Mouse (Mus musculus) CH12.LX (cell line): ENCODE measurements around the gene Nt5c. TPM values are rescaled to one million over a fixed set of nuclear protein-coding genes. Genes with fewer than 3 reads are reported as not detected.
"Not testable (repeated sequence)": the region's sequence is repeated elsewhere in the genome, so short reads cannot be mapped to it uniquely, and the experiment has no call there.

ENCODE experiments used
- DNase-seq: peaks from one replicate; pipeline ENCODE4 v3.0.0-alpha.2; 2013; ENCODE audit errors: extremely low read depth
- H3K27ac ChIP-seq: 2 replicates; pipeline ENCODE4 v1.5.1; 2012; ENCODE audit warnings: low read depth, mild to moderate bottlenecking, control low read depth, moderate library complexity; ENCODE audit not compliant: insufficient read depth
- H3K27me3 ChIP-seq: replicated peaks from 2 replicates; pipeline ENCODE3; 2012; ENCODE audit warnings: inconsistent platforms
- H3K36me3 ChIP-seq, 2 experiments: replicated peaks in 1 of 2; 2 replicates each; pipeline versions ENCODE3 to v1.6.1; 2012; ENCODE audit warnings: inconsistent platforms in 1 of 2, low read length in 1 of 2, mild to moderate bottlenecking in 1 of 2, mixed read lengths in 1 of 2, moderate library complexity in 1 of 2; ENCODE audit not compliant: control insufficient read depth in 1 of 2, insufficient read depth in 1 of 2
- H3K4me1 ChIP-seq, 2 experiments: 2 replicates each; pipeline ENCODE4 v1.6.1; 2012; ENCODE audit warnings: inconsistent platforms in 1 of 2, moderate library complexity in 1 of 2; ENCODE audit not compliant: insufficient read depth in 2 of 2, control insufficient read depth in 1 of 2
- H3K4me2 ChIP-seq: 2 replicates; pipeline ENCODE4 v1.6.1; 2012; ENCODE audit warnings: low read depth, mild to moderate bottlenecking, control low read depth; ENCODE audit not compliant: poor library complexity, insufficient read depth, severe bottlenecking
- H3K4me3 ChIP-seq, 3 experiments: fragments of 150-350 bp in 1 of 3; sonication (generic) in 1 of 3; replicated peaks in 1 of 3; 2 replicates each; pipeline versions ENCODE3 to v1.5.1; 2011 to 2012; ENCODE audit warnings: low read depth in 2 of 3, low read length in 2 of 3, mild to moderate bottlenecking in 2 of 3, moderate library complexity in 2 of 3, control low read depth in 1 of 3, improper control_type of control experiment in 1 of 3, inconsistent platforms in 1 of 3, mixed read lengths in 1 of 3; ENCODE audit not compliant: poor library complexity in 1 of 3
- H3K79me2 ChIP-seq: replicated peaks from 2 replicates; pipeline ENCODE4 v1.6.1; 2012; ENCODE audit warnings: mild to moderate bottlenecking, moderate library complexity; ENCODE audit not compliant: control insufficient read depth, poor library complexity, insufficient read depth, severe bottlenecking; ENCODE audit errors: extremely low read depth
- H3K9ac ChIP-seq: 2 replicates; pipeline ENCODE4 v1.6.1; 2012; ENCODE audit warnings: low read depth, mild to moderate bottlenecking, control low read depth, moderate library complexity; ENCODE audit not compliant: insufficient read depth
- H3K9me3 ChIP-seq: replicated peaks from 2 replicates; pipeline ENCODE3; 2012; ENCODE audit warnings: low read length, inconsistent platforms, mixed read lengths
- CHD2 ChIP-seq: IDR thresholded peaks from 2 replicates; pipeline ENCODE4 v1.6.1; 2011; ENCODE audit warnings: low read length, improper control_type of control experiment
- CTCF ChIP-seq, 2 experiments: IDR thresholded peaks in 1 of 2; conservative IDR thresholded peaks in 1 of 2; 2 replicates each; pipeline ENCODE4 v1.5.1; 2011 to 2012; ENCODE audit warnings: low read depth in 2 of 2, low read length in 2 of 2, improper control_type of control experiment in 1 of 2, inconsistent platforms in 1 of 2, mild to moderate bottlenecking in 1 of 2, moderate library complexity in 1 of 2
- E2F4 ChIP-seq: IDR thresholded peaks from 2 replicates; pipeline ENCODE4 v1.6.1; 2011; ENCODE audit warnings: low read depth, low read length, improper control_type of control experiment; ENCODE audit not compliant: insufficient replicate concordance
- GABPA ChIP-seq: IDR thresholded peaks from 2 replicates; pipeline ENCODE4 v1.6.1; 2012; ENCODE audit warnings: low read depth, low read length, improper control_type of control experiment, inconsistent platforms; ENCODE audit not compliant: insufficient replicate concordance
- HCFC1 ChIP-seq: IDR thresholded peaks from 2 replicates; pipeline ENCODE4 v1.6.1; 2012; ENCODE audit warnings: low read depth, mild to moderate bottlenecking, inconsistent platforms, low read length, improper control_type of control experiment
- JUN ChIP-seq: IDR thresholded peaks from 2 replicates; pipeline ENCODE4 v1.6.1; 2011; ENCODE audit warnings: low read depth, mild to moderate bottlenecking, low read length, improper control_type of control experiment, moderate library complexity; ENCODE audit not compliant: insufficient read depth
- JUND ChIP-seq: conservative IDR thresholded peaks from 2 replicates; pipeline ENCODE4 v1.6.1; 2011; ENCODE audit warnings: low read depth, low read length, improper control_type of control experiment
- KAT2A ChIP-seq: IDR thresholded peaks from 2 replicates; pipeline ENCODE4 v1.6.1; 2012; ENCODE audit warnings: low read length, improper control_type of control experiment, inconsistent platforms; ENCODE audit not compliant: insufficient replicate concordance
- MAZ ChIP-seq: IDR thresholded peaks from 2 replicates; pipeline ENCODE4 v1.6.1; 2012; ENCODE audit warnings: low read depth, mild to moderate bottlenecking, inconsistent platforms, low read length, improper control_type of control experiment, moderate library complexity
- MYC ChIP-seq: IDR thresholded peaks from 2 replicates; pipeline ENCODE4 v1.6.1; 2011; ENCODE audit warnings: low read depth, mild to moderate bottlenecking, improper control_type of control experiment, low read length
- POLR2A ChIP-seq: IDR thresholded peaks from 2 replicates; pipeline ENCODE4 v1.6.1; 2011; ENCODE audit warnings: low read depth, mild to moderate bottlenecking, improper control_type of control experiment, low read length
- SIN3A ChIP-seq: IDR thresholded peaks from 2 replicates; pipeline ENCODE4 v1.6.1; 2012; ENCODE audit warnings: low read length, improper control_type of control experiment, inconsistent platforms
- TBP ChIP-seq: conservative IDR thresholded peaks from 2 replicates; pipeline ENCODE4 v1.6.1; 2011; ENCODE audit warnings: low read depth, low read length, improper control_type of control experiment
- USF1 ChIP-seq: IDR thresholded peaks from 2 replicates; pipeline ENCODE4 v1.6.1; 2014; ENCODE audit warnings: low read depth, mild to moderate bottlenecking, inconsistent platforms, low read length, improper control_type of control experiment
- ZC3H11A ChIP-seq: IDR thresholded peaks from 2 replicates; pipeline ENCODE4 v1.6.1; 2012; ENCODE audit warnings: low read depth, mild to moderate bottlenecking, inconsistent platforms, low read length, improper control_type of control experiment
- dilution Hi-C: fragments of 300-500 bp; cut with MboI; formaldehyde crosslinking; loops from 2 replicates; pipeline ENCODE4 v1.14.3; 2020; ENCODE audit warnings: low sequenced_read_pairs; ENCODE audit not compliant: extremely low pct_unique_long_range_greater_than_20kb, extremely low pct_ligation_motif_present
- in situ Hi-C: fragments of 300-500 bp; cut with MboI; formaldehyde crosslinking; loops from 3 replicates; pipeline ENCODE4 v1.14.3; 2019; ENCODE audit warnings: low sequenced_read_pairs, low pct_ligation_motif_present, low pct_unique_long_range_greater_than_20kb, mixed read lengths
- polyA plus RNA-seq: library from polyadenylated mRNA; unstranded; fragments of >175 nt; gene quantifications from 2 replicates; pipeline ENCODE4 v1.2.1, GENCODE M21; 2012; ENCODE audit warnings: low read depth; ENCODE audit not compliant: insufficient read length
- total RNA-seq, 2 experiments: library from RNA; depleted of rRNA; stranded (reverse); fragments of 300-350 nt in 1 of 2; fragments of >200 nt in 1 of 2; gene quantifications; 2 replicates each; pipeline ENCODE4 v1.2.3; 2012 to 2014

Nt5c gene
- total and polyA plus RNA-seq, 3 experiments = 65.3 to 175 (median 151) TPM

DNA sequence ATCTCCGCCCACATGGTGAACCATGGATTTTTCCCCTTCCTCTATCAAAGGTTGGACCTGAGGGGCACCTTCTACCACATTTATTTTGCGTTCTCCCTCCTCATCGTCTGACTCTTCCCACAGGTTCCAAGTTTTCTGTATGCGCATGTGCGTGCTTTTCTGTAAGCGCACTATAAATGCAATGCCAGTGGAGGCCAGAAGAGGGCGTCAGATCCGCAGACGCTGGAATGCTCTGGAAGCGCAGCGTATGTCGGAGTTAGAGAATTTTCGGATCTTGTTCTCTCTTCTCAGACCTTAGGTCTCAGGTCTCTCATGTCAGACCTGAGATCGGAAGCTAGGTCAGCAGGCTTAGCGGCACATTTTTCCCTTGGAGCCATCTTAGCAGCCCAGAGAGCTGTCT, 36.0 kb downstream of the Nt5c start:
- H3K9me3 ChIP-seq = peaks cover 20% of the 10 kb centered on the region
- TF ChIP-seq USF1 = no peak
- no peak for TF ChIP-seq JUND
- peak in 1 of 2 experiments; percentile 20; a peak in 1 of 4 replicates for TF ChIP-seq CTCF (conservative IDR thresholded peaks at IDR 0.05 in 1 of 2, IDR thresholded peaks at IDR 0.05 in 1 of 2; ENCODE audit: low read depth in 2 of 2, low read length in 2 of 2)
- no peak for TF ChIP-seq ZC3H11A
- no peak for TF ChIP-seq CHD2
- TF ChIP-seq GABPA = no peak
- dilution Hi-C loops (no loop called here), in situ Hi-C loops (no loop called here)
- no peak overlapping the region for H3K4me3 ChIP-seq
- H3K4me1 ChIP-seq = peaks cover 5 to 23% of the 10 kb centered on the region in 2 experiments; a peak in 3 of 4 replicates
- DNase-seq = no peak
- no peak overlapping the region for H3K4me2 ChIP-seq
- H3K79me2 ChIP-seq = no peaks in the 10 kb centered on the region
- H3K9ac ChIP-seq = no peak overlapping the region
- H3K27ac ChIP-seq = no peak overlapping the region
- H3K36me3 ChIP-seq = no peaks in the 10 kb centered on the region
- H3K27me3 ChIP-seq = peaks cover 12% of the 10 kb centered on the region

DNA sequence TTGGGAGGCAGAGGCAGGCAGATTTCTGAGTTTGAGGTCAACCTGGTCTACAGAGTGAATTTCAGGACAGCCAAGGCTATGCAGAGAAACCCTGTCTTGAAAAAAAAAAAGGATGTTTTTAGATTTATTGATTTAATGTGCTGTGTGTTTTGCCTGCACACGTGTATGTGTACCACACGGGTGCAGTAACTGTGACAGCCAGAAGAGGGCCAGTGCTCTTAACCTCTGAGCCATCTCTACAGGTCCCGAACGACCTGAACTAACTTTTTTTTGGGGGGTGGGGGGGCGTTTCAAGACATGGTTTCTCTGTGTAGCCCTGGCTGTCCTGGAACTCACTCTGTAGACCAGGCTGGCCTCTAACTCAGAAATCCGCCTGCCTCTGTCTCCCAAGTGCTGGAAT, 36.8 kb downstream of the Nt5c start:
- DNase-seq, H3K79me2 ChIP-seq, dilution Hi-C loops, H3K4me3 ChIP-seq, in situ Hi-C loops, H3K9ac ChIP-seq, H3K27ac ChIP-seq, H3K36me3 ChIP-seq, H3K4me2 ChIP-seq: not testable (repeated sequence)
- Histone ChIP-seq H3K4me1 (peaks cover 5 to 24% of the 10 kb centered on the region in 2 experiments; a peak in 3 of 4 replicates), H3K9me3 (peaks cover 20% of the 10 kb centered on the region), H3K27me3 (peaks cover 19% of the 10 kb centered on the region)

DNA sequence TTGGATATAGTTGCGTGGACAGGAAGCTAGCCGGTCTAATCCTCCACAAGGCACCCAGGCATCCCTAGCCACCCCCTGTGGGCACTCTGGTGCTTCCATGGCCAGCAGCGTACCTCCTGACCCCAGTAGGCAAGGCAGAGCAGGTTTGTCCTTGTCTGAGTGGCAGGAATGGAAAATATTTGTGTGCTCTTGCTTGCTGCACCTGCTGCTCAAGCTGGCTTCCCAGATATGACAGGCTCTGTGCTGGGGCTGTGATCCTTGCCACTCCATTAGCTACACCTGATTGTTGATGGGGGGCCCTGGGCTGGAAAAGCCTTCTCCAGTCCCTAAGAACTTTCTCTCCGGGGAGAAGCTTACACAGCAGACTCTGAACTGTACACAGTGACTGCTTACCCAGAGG, 38.4 kb downstream of the Nt5c start:
- in situ Hi-C loops = no loop called here
- TF ChIP-seq KAT2A = no peak
- TF ChIP-seq TBP = no peak
- no peak for TF ChIP-seq SIN3A
- TF ChIP-seq E2F4 = no peak
- no peak for TF ChIP-seq MAZ
- TF ChIP-seq HCFC1 = no peak
- TF ChIP-seq JUN = no peak
- TF ChIP-seq POLR2A = no peak
- no peak for TF ChIP-seq MYC
- TF ChIP-seq, all 38 proteins: peak for 0
- Histone ChIP-seq H3K27ac (no peak overlapping the region), H3K27me3 (peaks cover 31% of the 10 kb centered on the region), H3K4me2 (no peak overlapping the region), H3K4me3 (no peak overlapping the region), H3K9me3 (peaks cover 20% of the 10 kb centered on the region), H3K9ac (no peak overlapping the region), H3K4me1 (peaks cover 5 to 31% of the 10 kb centered on the region in 2 experiments; a peak in 3 of 4 replicates), H3K79me2 (no peaks in the 10 kb centered on the region), H3K36me3 (no peaks in the 10 kb centered on the region)
- dilution Hi-C loops = no loop called here
- DNase-seq = no peak
